Mouse (Mus musculus) left cerebral cortex, adult 2 months (tissue): ENCODE data around the gene Gbx2. TPM values are rescaled to one million over a fixed set of nuclear protein-coding genes. Genes with fewer than 3 reads are reported as not detected.

ENCODE experiments used
- DNase-seq, 2 experiments: peaks; one replicate each; pipeline ENCODE4 v3.0.0; 2021 to 2022; ENCODE audit warnings: low spot score in 2 of 2, mixed read lengths in 1 of 2; ENCODE audit errors: extremely low spot score in 1 of 2
- H3K27ac ChIP-seq: fragments of 200-600 bp; 2 replicates; pipeline ENCODE4 v1.8.1; 2022
- H3K4me3 ChIP-seq: fragments of 200-600 bp; 2 replicates; pipeline ENCODE4 v1.8.1; 2022
- CTCF ChIP-seq: fragments of 200-600 bp; IDR thresholded peaks from 2 replicates; pipeline ENCODE4 v1.8.1; 2022; ENCODE audit warnings: antibody characterized with exemption, mild to moderate bottlenecking, moderate library complexity
- intact Hi-C: fragments of 180-260 bp; cut with DNase I; formaldehyde crosslinking; loops from one replicate; pipeline ENCODE4 v1.15.1; 2025
- total RNA-seq, 2 experiments: library from RNA; stranded (reverse); gene quantifications; 2 replicates each; pipeline ENCODE4 v1.2.3; 2021

Gbx2 gene
- total RNA-seq, 2 experiments from 2014 or later, result 0.25 to 0.56 TPM

- Histone ChIP-seq H3K27ac (no peak overlapping the region), H3K4me3 (no peak overlapping the region)
- TF ChIP-seq CTCF, result no peak
- no peak for DNase-seq
- intact Hi-C loops, result no loop called here
Observed at GRCm38 (mm10) chr1:89959393-89959792, 28.4 kb upstream of the Gbx2 start.

- DNase-seq, result peak; percentile 59 to 70
- TF ChIP-seq CTCF, result peak; percentile 80
- Histone ChIP-seq H3K4me3 (no peak overlapping the region), H3K27ac (no peak overlapping the region)
- intact Hi-C loops, result loop anchor here (1.0 to 5.0 kb wide), 3 partner anchors 81 to 297 kb away; no protein-coding TSS in a partner anchor
Observed at GRCm38 (mm10) chr1:89943202-89943601, 12.2 kb upstream of the Gbx2 start.

- no peak overlapping the region for H3K27ac ChIP-seq
- intact Hi-C loops, result loop anchor here (2.0 to 5.0 kb wide), 2 partner anchors 80 to 274 kb away; no protein-coding TSS in a partner anchor
- no peak for TF ChIP-seq CTCF
- no peak overlapping the region for H3K4me3 ChIP-seq
- no peak for DNase-seq
Observed at GRCm38 (mm10) chr1:89942395-89942976, 11.5 kb upstream of the Gbx2 start.

GRCm38 (mm10) chr1:89941701-89942381 lies 10.9 kb upstream of the Gbx2 start:
- intact Hi-C loops, result loop anchor here (2.0 to 5.0 kb wide), 2 partner anchors 80 to 273 kb away; no protein-coding TSS in a partner anchor
- no peak for TF ChIP-seq CTCF
- Histone ChIP-seq H3K4me3 (no peak overlapping the region; the same call in 1 of the 2 replicates), H3K27ac (no peak overlapping the region)
- no peak for DNase-seq

GRCm38 (mm10) chr1:89940961-89941524 lies 10.1 kb upstream of the Gbx2 start:
- no peak for DNase-seq
- Histone ChIP-seq H3K27ac (no peak overlapping the region), H3K4me3 (no peak overlapping the region)
- intact Hi-C loops, result loop anchor here (5.0 kb wide), 1 partner anchor 79 kb away; no protein-coding TSS in a partner anchor
- no peak for TF ChIP-seq CTCF

- no peak overlapping the region for H3K4me3 ChIP-seq
- intact Hi-C loops, result loop anchor here (5.0 kb wide), 1 partner anchor 78 kb away; no protein-coding TSS in a partner anchor
- peak; percentile 31 to 46 for DNase-seq
- H3K27ac ChIP-seq, result no peak overlapping the region
- TF ChIP-seq CTCF, result peak; percentile 59
Observed at GRCm38 (mm10) chr1:89939981-89940726, 9.2 kb upstream of the Gbx2 start.

GRCm38 (mm10) chr1:89939596-89939960 lies 8.6 kb upstream of the Gbx2 start:
- no peak for TF ChIP-seq CTCF
- Histone ChIP-seq H3K4me3 (no peak overlapping the region), H3K27ac (no peak overlapping the region)
- intact Hi-C loops, result no loop called here
- no peak for DNase-seq

- peak; percentile 51 for TF ChIP-seq CTCF
- H3K4me3 ChIP-seq, result no peak overlapping the region
- DNase-seq, result no peak
- no peak overlapping the region for H3K27ac ChIP-seq
- intact Hi-C loops, result no loop called here
Observed at GRCm38 (mm10) chr1:89938884-89939595, 8.1 kb upstream of the Gbx2 start.

- no peak overlapping the region for H3K4me3 ChIP-seq
- DNase-seq, result no peak
- no peak for TF ChIP-seq CTCF
- intact Hi-C loops, result no loop called here
- H3K27ac ChIP-seq, result no peak overlapping the region
Observed at GRCm38 (mm10) chr1:89935493-89936348, 4.7 kb upstream of the Gbx2 start.
